Mouse (Mus musculus) layer of hippocampus, adult 18-20 months (tissue): ENCODE results near the gene Kdm8. TPM values are rescaled to one million over a fixed set of nuclear protein-coding genes. Genes with fewer than 3 reads are reported as not detected.
"Not testable (repeated sequence)": the region's sequence is repeated elsewhere in the genome, so short reads cannot be mapped to it uniquely, and the experiment has no call there.

Experiments
- DNase-seq, 2 experiments: peaks; one replicate each; pipeline ENCODE4 v3.0.0; 2022; ENCODE audit warnings: low spot score in 2 of 2
- long read RNA-seq: library from polyadenylated mRNA; stranded (forward); transcript quantifications from one replicate; pipeline ENCODE4 v2.0.0, GENCODE M21; 2021
- total RNA-seq, 2 experiments: library from RNA; stranded (reverse); gene quantifications; 2 replicates each; pipeline ENCODE4 v1.2.3; 2021

Kdm8 gene
- 1 to 10 TPM; 3.2 to 4.8 TPM for total RNA-seq
- long read RNA-seq, partial matches to known transcripts, result 0 of 4 reads
- long read RNA-seq, other reads (novel, unspliced or antisense), result 1 of 4 reads

DNA sequence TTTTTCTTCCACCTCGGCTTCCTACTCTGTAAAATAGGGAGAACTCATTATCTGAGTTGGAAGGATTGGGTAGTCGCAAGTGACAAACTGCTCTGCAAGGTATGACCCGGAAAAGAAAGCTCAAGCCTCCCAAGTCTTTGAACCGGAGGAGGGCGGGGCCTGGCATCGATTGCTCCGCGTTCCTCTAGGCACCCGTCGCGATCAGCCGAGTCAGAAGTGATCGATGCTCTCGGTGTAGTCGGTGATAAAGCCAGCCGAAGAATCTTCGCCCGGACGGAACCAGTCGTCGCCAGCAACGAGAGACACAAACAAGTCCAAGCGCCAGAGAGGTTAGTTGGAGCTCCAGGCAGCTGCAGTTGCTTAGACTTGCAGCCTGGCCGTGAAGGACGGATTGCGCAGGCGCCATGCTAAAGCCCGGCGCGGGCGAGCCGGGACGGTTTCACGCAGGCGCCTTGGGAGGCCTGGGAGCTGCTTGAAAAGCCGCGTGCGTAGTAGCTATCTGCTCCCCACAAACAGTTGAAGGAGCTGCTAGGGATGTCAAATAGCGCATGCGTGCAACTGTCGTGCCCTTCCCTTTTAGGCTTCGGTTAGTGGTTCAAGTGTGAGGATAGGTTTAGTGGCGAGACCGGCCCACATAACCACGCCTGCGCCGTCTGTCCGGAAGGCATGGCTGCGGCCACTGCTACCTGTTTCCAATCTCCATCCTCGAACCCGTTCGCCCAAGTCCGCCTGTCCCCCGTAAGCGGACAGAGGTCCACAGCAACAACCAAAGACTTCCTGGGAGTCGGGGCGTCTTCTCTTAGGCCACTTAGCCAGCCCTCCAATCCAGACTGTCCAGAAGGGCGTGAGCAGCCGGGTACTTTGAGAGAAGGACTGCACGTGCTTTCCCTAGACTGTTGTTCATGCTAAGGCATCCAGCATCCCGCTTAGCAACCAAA lies at the start of gene Kdm8:
Kdm8 (plus strand) TSS at position 213 of the 938 bp plus-strand sequence.
- peak; percentile 86 to 94 for DNase-seq

DNA sequence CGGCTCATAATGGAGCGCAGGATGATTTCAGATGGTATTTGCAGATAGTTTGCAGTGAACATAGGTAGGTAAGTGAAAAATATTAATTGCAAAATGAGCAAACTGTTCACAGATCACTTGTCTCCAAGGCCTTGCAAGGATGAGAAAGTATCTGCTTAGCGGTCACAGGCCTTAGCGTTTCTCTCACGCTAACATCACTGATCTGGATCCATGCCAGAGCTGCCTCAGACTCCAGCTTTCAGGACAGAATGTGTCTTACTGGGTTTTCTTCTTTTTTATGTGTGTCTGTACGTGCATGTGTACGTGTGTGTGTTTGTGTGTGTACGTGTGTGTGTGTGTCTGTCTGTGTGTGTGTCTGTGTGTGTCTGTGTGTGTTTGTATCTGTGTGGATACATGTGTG lies 46.4 kb upstream of the Kdm8 start:
- peak in 1 of 2 experiments; percentile 18 for DNase-seq

DNA sequence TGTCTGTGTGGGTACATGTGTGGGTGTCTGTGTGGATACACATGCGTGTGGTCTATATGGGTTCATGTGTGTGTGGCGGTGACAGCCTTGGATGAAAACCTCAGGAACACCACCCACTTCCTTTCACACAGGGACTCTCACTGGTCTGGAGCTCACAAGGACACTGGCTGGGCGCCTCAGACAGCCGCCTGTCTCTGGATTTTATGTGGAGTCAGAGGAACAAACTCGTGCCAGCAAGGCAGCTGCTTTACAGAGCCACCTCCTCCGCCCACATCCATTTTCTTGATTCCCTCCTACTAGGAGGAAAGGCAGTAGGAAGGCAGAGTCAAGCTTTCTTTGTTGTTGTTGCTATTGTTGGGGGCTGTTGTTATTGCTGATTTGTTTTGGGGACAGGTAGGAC lies 45.8 kb upstream of the Kdm8 start:
- peak in 1 of 2 experiments; percentile 33 for DNase-seq

GRCm38 (mm10) chr7:125407136-125407535 lies 37.3 kb upstream of the Kdm8 start:
- no peak for DNase-seq

DNA sequence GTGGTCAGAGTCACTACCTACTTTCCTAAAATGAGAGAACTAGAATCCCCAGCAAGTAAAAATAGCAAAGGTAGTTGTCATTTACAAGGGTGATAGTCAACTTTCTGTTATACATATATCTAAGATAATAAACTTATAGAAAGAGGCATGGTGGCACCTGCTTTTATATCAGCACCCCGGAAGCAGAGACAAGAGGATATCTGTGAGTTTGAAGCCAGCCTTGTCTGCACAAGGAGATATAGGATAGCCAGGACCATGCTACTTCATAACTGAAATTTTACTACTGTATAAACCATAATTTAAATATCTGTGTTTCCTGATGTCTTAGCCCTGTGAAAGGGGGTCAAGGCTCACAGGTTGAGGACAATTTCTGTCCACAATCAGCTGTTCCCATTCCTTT lies 29.4 kb upstream of the Kdm8 start:
- no peak for DNase-seq

- DNase-seq, result no peak
These were observed 28.7 kb upstream of the Kdm8 start for GRCm38 (mm10) chr7:125415776-125416175.

- DNase-seq, result no peak
These were observed 27.7 kb upstream of the Kdm8 start for GRCm38 (mm10) chr7:125416762-125417161.

GRCm38 (mm10) chr7:125418413-125418812 lies 26.1 kb upstream of the Kdm8 start:
- DNase-seq, result no peak

GRCm38 (mm10) chr7:125420190-125420589 lies 24.3 kb upstream of the Kdm8 start:
- DNase-seq, result no peak

DNA sequence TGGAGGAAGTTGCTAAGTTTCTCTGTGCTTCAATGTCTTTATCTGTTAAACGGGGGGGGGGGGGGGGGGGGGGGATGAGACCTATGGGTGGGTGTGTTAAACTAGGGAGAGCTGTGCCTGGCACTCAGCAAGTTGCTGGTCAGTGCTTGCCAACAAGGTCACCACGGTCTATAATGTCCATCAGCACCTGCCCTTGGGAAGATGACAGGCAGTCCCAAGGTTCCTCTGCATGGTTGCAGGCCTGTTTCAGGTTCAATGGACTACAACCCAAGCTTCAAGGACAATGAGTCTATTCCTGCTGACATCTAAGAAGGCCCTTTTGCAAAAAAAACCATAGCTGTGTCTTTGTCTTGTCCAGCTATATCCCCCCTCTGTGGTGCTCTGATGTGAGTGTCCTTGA lies 22.6 kb upstream of the Kdm8 start:
- no peak for DNase-seq

DNA sequence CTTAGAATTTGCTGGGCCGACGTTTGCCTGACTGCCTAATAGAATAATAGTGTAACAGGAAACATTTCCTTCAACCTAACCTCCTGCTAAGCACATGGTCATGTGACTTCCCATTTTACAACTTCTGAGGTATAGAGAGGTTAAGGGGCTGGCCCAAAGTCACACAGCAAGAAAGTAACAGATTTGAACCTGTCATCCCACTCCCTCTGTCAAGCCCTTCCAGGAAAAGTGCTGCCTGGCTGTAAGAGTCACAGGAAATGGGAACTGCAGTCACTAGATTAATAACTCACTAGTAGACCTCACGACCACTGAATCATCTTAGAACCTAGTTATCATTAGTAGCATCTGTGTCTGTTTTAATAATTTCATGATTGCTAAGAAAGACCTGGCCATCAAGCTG lies 21.4 kb upstream of the Kdm8 start:
- no peak for DNase-seq

- DNase-seq, result peak in 1 of 2 experiments; percentile 59
These were observed 16.9 kb upstream of the Kdm8 start for GRCm38 (mm10) chr7:125427492-125428090.

GRCm38 (mm10) chr7:125428381-125428780 lies 16.1 kb upstream of the Kdm8 start:
- no peak for DNase-seq

- not testable (repeated sequence) for DNase-seq
These were observed 15.5 kb upstream of the Kdm8 start for GRCm38 (mm10) chr7:125428816-125429500.

DNA sequence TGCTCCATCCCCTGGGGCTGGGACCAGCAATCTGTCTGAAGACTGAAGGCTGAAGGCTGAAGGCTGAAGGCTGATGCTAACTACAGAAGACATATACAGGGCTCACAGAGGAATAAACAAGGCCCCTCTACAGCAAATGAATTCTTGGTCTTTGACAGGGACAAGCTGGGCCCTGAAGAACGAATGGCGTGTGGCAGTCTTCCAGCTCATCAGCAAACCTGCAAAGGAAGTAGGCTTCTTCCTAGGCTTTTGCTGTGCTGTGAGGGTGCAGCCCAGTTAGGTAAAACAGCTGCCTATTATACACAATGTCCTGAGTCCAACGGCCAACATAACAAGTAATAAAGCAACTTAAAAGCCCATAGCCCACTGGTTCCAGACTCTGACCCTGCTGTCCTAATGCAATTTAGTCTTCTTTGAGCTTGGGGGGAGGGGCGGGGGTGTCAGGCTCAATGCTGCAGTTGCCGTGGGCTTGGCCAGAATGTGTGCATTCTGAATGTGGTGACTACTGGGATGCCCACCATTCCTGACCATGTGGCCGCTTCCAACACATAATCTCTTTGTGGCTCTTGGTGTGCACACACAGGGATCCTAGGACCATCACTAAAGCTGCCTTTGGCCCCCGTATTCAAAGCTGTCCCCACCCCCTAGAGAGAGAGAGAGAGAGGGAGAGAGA lies 14.2 kb upstream of the Kdm8 start:
- no peak for DNase-seq

DNA sequence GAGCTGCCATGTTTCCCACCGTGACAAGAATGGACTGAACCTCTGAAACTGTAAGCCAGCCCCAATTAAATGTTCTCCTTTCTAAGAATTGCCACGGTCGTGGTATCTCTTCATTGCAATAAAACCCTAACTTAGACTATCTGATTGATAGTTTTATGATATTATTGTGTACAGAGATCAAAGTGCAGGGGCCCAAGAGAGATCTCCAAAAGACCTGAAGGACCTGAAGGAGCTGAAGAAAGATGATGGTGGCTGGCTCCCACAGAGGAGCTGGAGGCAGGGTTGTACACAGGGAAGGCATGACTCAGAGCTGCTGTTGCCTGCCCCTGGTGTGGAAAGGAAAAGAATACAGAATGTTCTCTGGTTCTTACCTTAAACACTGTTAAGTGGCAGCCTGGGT lies 10.6 kb upstream of the Kdm8 start:
- DNase-seq, result no peak

- DNase-seq, result no peak
These were observed 9.7 kb upstream of the Kdm8 start for GRCm38 (mm10) chr7:125434666-125435290.

DNA sequence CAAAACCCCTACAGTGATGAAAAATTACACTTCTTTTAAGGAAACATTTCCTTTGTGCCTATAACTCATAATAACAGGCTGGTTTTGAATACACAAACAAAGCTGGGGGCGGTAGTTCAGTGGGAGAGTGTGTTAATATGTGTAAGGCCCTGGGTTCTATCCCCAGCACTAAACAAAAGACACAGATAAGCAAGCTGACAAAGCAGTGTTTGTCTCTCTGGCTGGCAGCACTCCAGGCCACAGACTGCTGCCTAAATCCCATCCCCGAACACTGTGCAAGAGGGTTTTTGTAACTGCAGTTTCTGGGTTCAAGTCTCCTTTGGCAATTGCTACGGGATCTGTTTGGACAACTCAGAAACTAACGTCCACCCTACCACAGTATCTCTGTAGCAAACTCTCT lies 2.2 kb upstream of the Kdm8 start:
- no peak for DNase-seq

DNA sequence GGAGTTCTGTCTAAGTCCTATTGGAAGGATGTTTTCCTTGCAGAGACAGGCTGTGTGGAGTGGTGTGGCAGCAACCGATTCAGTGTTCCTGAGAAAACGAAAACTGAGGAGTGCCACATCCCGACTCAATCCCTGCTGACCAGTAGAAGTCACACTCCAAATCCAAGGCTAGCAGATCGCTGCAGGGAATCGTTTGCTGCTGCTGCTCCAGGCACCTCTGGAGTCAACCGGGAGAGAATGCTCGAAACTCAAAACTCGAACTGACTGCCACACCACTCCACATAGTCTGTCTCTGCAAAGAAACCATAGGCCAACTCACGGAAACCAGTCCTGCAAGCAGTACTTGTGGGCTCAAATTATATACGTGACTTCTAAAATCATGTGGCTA lies 406 bp upstream of the Kdm8 start:
- DNase-seq, result no peak

DNA sequence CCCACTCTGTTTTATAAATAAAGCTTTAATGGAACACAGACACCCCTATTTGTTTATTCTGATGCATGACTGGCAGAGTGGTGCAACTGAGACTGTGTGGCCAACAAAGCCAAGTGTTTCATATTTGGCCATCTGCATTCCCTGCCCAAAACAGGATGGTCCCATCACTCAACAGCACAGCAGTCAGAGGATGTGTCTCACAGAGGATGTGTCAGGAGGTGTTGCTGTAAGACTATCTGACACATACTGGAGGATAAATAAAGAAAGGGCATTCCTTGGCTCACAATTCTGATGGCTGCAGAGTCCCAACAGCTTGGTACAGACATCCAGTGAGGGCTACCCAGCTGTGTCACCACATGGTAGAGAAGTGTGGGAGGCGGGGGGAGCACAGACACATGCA lies 6.2 kb downstream of the Kdm8 start:
- DNase-seq, result no peak

DNA sequence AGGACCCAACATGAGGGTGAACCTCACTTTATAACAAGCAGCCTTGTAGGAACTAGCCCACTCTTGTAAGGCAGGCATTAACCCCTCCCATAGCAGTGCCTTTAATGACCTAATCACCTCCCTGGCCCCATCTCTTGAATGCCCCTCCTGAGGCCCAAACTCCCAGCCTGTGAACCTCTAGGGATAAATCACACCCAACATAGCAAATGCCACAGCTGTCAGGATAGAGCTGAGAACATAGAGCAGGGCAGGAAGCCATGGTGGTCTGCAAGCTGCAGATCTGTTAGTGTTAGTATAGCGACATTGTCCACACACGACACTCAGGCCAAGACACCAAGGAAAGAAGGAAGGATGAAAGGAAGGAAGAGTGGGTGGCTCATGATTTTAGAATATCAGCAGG lies 6.6 kb downstream of the Kdm8 start:
- DNase-seq, result no peak
